Mouse (Mus musculus): Measurements from ENCODE around the gene Slc44a4.

DNA sequence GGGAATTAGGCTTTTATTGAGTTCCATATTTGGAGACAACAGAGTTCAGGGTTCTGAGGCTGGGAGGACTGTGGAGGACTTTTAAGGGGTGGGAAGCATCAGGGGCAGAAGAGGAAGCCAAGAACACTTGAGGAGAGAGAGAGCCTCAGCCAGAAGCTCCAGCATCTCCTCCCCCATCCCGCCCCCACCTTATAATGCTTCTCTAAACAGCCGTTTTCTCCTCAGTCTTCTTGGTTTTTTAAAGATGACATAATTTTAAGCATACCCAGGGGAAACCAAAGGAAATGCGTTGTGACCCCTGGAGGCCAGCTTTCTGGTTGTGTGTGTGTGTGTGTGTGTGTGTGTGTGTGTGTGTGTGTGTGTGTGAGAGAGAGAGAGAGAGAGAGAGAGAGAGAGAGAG lies 47.9 kb downstream of the Slc44a4 start:
- TF ChIP-seq POLR2A (IDR thresholded peaks at IDR 0.05; ENCODE audit: insufficient read length, low read depth) (no peak), MYOG (IDR thresholded peaks at IDR 0.05; ENCODE audit: control insufficient read depth in 1 of 3, insufficient read depth in 1 of 3, insufficient read length in 2 of 3, low read depth in 2 of 3) (no peak), POLR2AphosphoS2 (IDR thresholded peaks at IDR 0.05; ENCODE audit: insufficient read length, low read depth) (no peak)
